Mouse (Mus musculus) effector memory CD4-positive, alpha-beta T cell, adult 7 months (primary cell): ENCODE measurements around the gene Amn. TPM values are rescaled to one million over a fixed set of nuclear protein-coding genes. Genes with fewer than 3 reads are reported as not detected.

ENCODE experiments used
- polyA plus RNA-seq: library from polyadenylated mRNA; unstranded; fragments of 100-300 nt; shearing (Covaris generic); gene quantifications from one replicate; pipeline ENCODE4 v1.2.1, GENCODE M21; 2017

Amn gene
- polyA plus RNA-seq: 0.29 TPM

GRCm38 (mm10) chr12:111270629-111271277 lies at the start of gene Amn:
TSS of gene Amn (plus strand) at chr12:111271095.

Other genes with a start within 250 kb of the Amn start
- gene Rcor1, start 231.7 kb upstream of the Amn start, polyA plus RNA-seq: 47.7 TPM
- gene Traf3, start 104.7 kb upstream of the Amn start, polyA plus RNA-seq: 43.8 TPM
- gene 4930595D18Rik, start 86.6 kb upstream of the Amn start, polyA plus RNA-seq: 0.79 TPM
- 1.0 TPM for gene Cdc42bpb, start 106.6 kb downstream of the Amn start, polyA plus RNA-seq
- not detected for gene Lbhd2, start 135.7 kb downstream of the Amn start, polyA plus RNA-seq
- 0.63 TPM for gene Exoc3l4, start 145.9 kb downstream of the Amn start, polyA plus RNA-seq
- gene Tnfaip2, start 171.4 kb downstream of the Amn start, polyA plus RNA-seq: 0.10 TPM
- gene Gm266, start 214.7 kb downstream of the Amn start, polyA plus RNA-seq: not detected